Mouse (Mus musculus) kidney, adult 8-10 months (tissue): Measurements from ENCODE around the gene Mapk6.
"Not testable (repeated sequence)": the region's sequence is repeated elsewhere in the genome, so short reads cannot be mapped to it uniquely, and the experiment has no call there.

Experiments
- DNase-seq, 2 experiments: peaks; one replicate each; pipeline ENCODE4 v3.0.0; 2022

Gene Mapk6

GRCm38 (mm10) chr9:75378774-75379173 is 31.0 kb downstream of the Mapk6 start:
- DNase-seq, result no peak

GRCm38 (mm10) chr9:75376428-75376827 is 33.4 kb downstream of the Mapk6 start:
- DNase-seq, result no peak

- no peak for DNase-seq
Measured at GRCm38 (mm10) chr9:75375606-75376005, 34.2 kb downstream of the Mapk6 start.

DNA sequence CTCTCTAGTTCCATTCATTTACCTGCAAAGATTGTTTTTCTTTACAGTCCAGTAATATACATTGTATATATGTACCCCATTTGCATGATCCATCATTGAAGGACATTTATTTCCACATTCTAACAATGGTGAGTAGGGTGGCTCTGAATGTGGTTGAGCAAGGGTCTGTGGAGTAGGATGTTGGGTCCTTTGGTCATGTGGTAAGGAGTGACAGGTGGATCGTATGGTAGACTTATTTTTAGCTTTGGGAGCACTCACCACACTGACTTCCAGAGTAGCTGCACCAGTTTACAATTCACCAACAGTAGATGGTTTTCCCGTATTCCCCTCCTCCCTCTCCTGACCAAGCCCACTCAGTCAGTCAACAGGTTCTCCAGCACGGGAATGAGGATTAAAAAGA is 41.0 kb downstream of the Mapk6 start:
- no peak for DNase-seq

DNA sequence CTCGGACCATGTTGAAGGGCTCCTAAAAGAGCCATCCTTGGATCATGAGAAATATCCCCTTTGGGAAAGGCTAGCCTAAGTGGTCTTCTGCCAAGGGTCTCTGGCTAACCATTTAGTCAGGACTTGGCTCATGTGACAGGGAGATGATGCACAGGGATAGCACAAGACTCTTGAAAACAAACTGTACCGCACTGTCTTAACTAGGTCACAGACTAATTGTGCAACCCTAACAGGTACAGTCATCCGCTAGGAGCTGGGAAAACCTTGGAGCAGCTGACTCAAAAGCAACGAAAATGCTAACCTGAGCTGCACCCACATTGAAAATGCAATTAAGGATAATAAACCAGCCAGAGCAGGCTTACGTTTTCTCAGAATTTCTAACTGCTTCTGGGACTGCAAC is 43.6 kb downstream of the Mapk6 start:
- no peak for DNase-seq

DNA sequence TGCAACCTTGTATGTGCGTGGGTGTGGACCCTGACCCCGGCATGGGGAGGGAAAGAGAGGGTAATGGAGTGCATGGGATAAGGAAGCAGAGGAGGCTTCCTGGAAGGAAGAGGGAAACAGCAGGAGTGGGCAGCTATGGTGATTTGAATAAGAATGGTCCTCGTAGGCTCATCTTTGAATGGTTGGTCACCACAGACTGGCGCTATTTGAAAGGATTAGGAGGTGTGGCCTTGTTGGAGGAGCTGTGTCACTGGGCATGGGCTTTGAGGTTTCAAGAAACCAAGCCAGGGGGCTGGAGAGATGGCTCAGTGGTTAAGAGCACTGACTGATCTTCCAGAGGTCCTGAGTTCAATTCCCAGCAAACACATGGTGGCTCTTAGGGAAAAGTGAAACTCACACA is 44.6 kb downstream of the Mapk6 start:
- no peak for DNase-seq

DNA sequence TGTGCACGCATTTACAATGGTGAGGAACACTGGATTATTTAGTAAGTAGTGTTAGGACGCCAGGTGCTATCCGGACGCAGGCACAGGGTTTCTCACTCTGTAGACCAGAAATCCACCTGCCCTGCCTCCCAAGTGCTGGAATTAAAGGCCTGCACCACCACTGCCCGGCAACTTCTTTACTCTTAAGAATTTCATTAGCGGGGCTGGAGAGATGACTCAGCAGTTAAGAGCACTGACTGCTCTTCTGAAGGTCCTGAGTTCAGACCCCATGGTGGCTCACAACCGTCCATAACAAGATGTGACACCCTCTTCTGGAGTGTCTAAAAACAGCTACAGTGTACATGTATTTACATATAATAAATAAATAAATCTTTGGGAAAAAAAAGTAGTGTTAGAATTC is 46.1 kb downstream of the Mapk6 start:
- not testable (repeated sequence) for DNase-seq

GRCm38 (mm10) chr9:75363001-75363400 is 46.8 kb downstream of the Mapk6 start:
- no peak for DNase-seq

GRCm38 (mm10) chr9:75362201-75362600 is 47.6 kb downstream of the Mapk6 start:
- DNase-seq, result no peak

GRCm38 (mm10) chr9:75361699-75362098 is 48.1 kb downstream of the Mapk6 start:
- DNase-seq, result peak; percentile 21 to 58

- no peak for DNase-seq
Measured at GRCm38 (mm10) chr9:75357087-75357654, 52.6 kb downstream of the Mapk6 start.

- DNase-seq, result no peak
Measured at GRCm38 (mm10) chr9:75355783-75356182, 54.0 kb downstream of the Mapk6 start.

GRCm38 (mm10) chr9:75353094-75353493 is 56.7 kb downstream of the Mapk6 start:
- no peak for DNase-seq

GRCm38 (mm10) chr9:75348641-75349040 is 61.2 kb downstream of the Mapk6 start:
- no peak for DNase-seq

GRCm38 (mm10) chr9:75348066-75348465 is 61.7 kb downstream of the Mapk6 start:
- no peak for DNase-seq

GRCm38 (mm10) chr9:75347458-75347857 is 62.3 kb downstream of the Mapk6 start, which contains the start of gene Bcl2l10:
Bcl2l10 (plus strand) TSS chr9:75347758.
- DNase-seq, result no peak

DNA sequence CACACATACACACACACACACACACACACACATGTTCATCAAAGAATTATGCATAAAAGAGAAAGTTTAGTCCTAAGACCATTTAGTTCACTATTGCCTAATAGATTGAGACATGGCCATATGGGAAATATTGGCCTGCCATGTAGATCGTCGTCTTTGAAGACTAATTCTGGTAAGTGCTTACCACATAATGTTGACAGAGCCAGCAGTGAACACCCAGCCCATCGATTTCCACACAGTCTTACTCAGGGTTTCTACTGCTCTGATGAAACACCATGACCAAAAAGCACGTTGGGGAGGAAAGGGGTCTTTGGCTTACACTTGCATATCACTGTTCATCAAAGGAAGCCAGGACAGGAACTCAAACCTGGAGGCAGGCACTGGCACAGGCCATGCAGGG is 67.4 kb downstream of the Mapk6 start:
- DNase-seq, result no peak

- DNase-seq, result no peak
Measured at GRCm38 (mm10) chr9:75338016-75338415, 71.8 kb downstream of the Mapk6 start.

- DNase-seq, result no peak
Measured at GRCm38 (mm10) chr9:75334440-75334839, 75.4 kb downstream of the Mapk6 start.

DNA sequence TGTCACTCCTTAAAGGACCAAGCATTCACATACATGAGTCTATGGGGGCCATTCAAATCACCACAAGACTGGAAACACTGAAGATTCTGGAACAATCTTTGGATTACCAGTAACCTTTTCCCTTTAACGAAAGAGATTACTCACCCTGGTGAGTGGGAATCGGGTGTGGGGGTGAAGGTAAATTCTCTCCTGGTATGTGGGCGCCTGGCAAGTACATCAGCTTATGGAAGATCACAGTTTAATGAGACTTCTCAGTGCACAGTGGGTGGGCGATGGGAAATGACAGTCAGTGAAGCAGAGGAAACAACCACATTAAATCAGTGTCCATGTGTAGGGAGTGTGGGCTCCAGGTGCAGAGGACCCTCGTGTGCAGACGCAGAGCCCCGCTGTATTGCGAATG is 79.0 kb downstream of the Mapk6 start:
- DNase-seq, result no peak

DNA sequence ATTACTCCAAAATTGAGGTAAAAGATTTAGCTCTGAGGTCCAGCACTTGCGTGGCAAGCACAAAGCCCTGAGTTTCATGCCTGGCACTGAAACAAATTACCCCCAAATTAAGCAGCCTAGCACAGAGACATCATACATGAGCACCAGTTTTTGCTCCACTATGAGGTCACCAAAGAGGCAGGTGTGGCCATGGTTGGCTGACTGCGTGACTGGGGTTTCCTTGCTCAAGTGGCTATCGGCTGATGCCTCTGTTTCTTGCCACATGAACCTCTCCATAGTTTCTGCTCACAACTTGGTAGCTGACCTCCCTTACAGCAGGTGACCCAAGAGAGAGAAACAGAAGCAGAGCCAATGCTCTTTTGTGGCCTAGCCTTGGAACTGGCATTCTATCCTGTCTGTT is 81.8 kb downstream of the Mapk6 start:
- DNase-seq, result no peak

DNA sequence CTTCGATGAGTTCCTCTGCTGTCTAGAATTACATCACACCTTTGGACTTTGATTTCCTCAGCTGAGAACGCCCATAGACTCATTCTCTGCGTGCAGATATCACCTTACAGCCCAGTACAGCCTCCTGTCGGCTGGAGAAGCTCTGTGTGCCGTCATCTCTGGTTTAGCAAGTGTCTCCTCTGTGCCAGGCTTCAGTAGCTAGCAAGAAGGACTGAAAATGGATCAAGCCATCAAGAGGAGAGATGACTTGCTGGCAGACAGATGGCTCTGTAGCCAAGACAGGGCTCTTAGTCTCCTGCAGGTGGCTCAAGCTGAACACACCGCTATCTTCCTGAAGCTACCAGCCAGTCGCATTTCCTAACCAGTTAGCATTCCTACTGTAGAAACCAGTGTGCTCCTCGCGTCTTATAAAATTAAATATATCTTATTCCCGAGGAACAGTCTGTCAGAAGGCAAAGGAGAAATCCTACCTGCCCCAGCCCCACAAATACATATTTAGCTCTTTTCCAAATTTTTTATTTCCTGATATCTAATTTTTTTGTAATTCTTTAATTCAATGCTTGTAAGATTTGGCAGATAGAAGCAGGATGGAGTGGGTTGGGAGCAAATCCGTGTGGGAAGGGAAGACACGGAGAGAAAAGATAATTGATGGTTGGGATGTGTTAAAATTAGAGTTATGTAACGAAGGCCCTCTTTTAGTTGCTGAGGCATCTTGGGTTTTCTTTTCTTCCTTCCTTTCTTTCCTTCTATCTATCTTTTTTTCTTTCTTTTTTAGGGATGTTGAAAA is 87.5 kb downstream of the Mapk6 start:
- no peak for DNase-seq

DNA sequence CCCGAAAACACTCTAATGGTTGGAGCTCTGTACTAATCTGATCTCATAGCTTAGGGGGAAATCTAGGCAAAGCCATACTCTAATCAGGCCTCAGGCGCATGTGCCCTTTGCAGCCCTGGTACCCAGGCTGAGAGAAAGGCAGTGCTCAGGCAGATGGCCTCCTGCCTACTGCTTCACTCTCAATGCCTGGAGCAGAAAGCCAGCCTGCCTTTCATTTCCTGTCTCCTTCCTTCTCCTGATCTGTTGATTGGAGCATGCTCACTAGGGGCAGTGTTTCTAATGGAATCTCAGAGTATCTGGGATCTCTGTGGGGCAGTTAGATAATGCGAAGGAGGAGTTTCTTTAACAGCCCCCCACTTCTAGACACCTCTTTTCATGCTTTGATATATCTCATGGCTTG is 90.4 kb downstream of the Mapk6 start:
- no peak for DNase-seq
